Mouse (Mus musculus) embryonic facial prominence, embryonic 13.5 days (tissue): ENCODE measurements around the gene Gm21680. TPM values are rescaled to one million over a fixed set of nuclear protein-coding genes. Genes with fewer than 3 reads are reported as not detected.
A peak's percentile ranks its signal among the peaks of the same experiment; 100 is the strongest.
"Not testable (repeated sequence)": the region's sequence is repeated elsewhere in the genome, so short reads cannot be mapped to it uniquely, and the experiment has no call there.

Experiments used
- ATAC-seq: fragments of 200-750 bp; cut with Nextera tagmentation; 2 replicates; pipeline ENCODE4 v1.8.0; 2017; ENCODE audit warnings: low read depth; ENCODE audit not compliant: insufficient number of reproducible peaks, insufficient read depth, low FRiP score, low TSS enrichment
- H3K27ac ChIP-seq: fragments of 300-500 bp; sonication (generic); 2 replicates; pipeline ENCODE4 v1.5.1; 2015; ENCODE audit warnings: moderate library complexity, mild to moderate bottlenecking, inconsistent platforms
- H3K27me3 ChIP-seq: fragments of 300-500 bp; sonication (generic); 2 replicates; pipeline ENCODE4 v1.6.1; 2015; ENCODE audit warnings: mild to moderate bottlenecking, inconsistent platforms
- H3K36me3 ChIP-seq: fragments of 300-500 bp; sonication (generic); 2 replicates; pipeline ENCODE4 v1.6.1; 2015; ENCODE audit warnings: mild to moderate bottlenecking, inconsistent platforms
- H3K4me1 ChIP-seq: fragments of 300-500 bp; sonication (generic); 2 replicates; pipeline ENCODE4 v1.6.1; 2015; ENCODE audit warnings: inconsistent platforms
- H3K4me2 ChIP-seq: fragments of 300-500 bp; sonication (generic); 2 replicates; pipeline ENCODE4 v1.6.1; 2015; ENCODE audit warnings: moderate library complexity, mild to moderate bottlenecking, inconsistent platforms
- H3K4me3 ChIP-seq: fragments of 300-500 bp; sonication (generic); 2 replicates; pipeline ENCODE4 v1.5.1; 2015; ENCODE audit warnings: mild to moderate bottlenecking, inconsistent platforms
- H3K9ac ChIP-seq: fragments of 300-500 bp; sonication (generic); 2 replicates; pipeline ENCODE4 v1.6.1; 2015; ENCODE audit warnings: mild to moderate bottlenecking, inconsistent platforms
- H3K9me3 ChIP-seq: fragments of 300-500 bp; sonication (generic); 2 replicates; pipeline ENCODE4 v1.6.1; 2016; ENCODE audit warnings: inconsistent platforms
- WGBS: fragments of 180-500 bp; shearing (Covaris S2); methylation state at CpG from one replicate; pipeline ENCODE4 v1.1.7; 2015; ENCODE audit warnings: mixed read lengths; 5-methylcytosine and 5-hydroxymethylcytosine counted together
- polyA plus RNA-seq: library from polyadenylated mRNA; unstranded; fragments of >200 nt; fragmentation: Nextera tagmentation; extraction: Ambion mirVana; gene quantifications from 2 replicates; pipeline ENCODE4 v1.2.1, GENCODE M21; 2015

Gm21680 gene
- 0.07 and 0.29 TPM in 2 replicates for polyA plus RNA-seq

- not testable (repeated sequence) for H3K27me3 ChIP-seq, ATAC-seq, H3K9me3 ChIP-seq, H3K4me3 ChIP-seq, H3K27ac ChIP-seq, H3K36me3 ChIP-seq, H3K4me2 ChIP-seq, H3K9ac ChIP-seq, H3K4me1 ChIP-seq
- WGBS: no CpG with 5 or more reads among the region's 2 CpGs
Observed at GRCm38 (mm10) chr5:25972563-25972962, at the start of gene Gm21680. TSS of gene Gm21680 (minus strand) at chr5:25972663.

- H3K36me3 ChIP-seq, H3K9ac ChIP-seq, H3K4me3 ChIP-seq, ATAC-seq, H3K9me3 ChIP-seq, H3K4me1 ChIP-seq, H3K27ac ChIP-seq, H3K4me2 ChIP-seq: not testable (repeated sequence)
- WGBS: 72% methylated on average over 7 of the region's 7 CpGs
- peaks cover 13% of the 10 kb centered on the region for H3K27me3 ChIP-seq
Observed at GRCm38 (mm10) chr5:26007697-26008096, 35.2 kb upstream of the Gm21680 start.

GRCm38 (mm10) chr5:26006937-26007695 lies 34.7 kb upstream of the Gm21680 start:
- 19% methylated on average over 45 of the region's 45 CpGs for WGBS
- Histone ChIP-seq H3K27me3 (peaks cover 13% of the 10 kb centered on the region), H3K9ac (0 out of 2 replicates have a peak overlapping the region, but pooled peaks have one; percentile 1), H3K4me3 (peak overlapping the region; percentile 28), H3K4me2 (peak overlapping the region; percentile 55)
- H3K4me1 ChIP-seq, H3K36me3 ChIP-seq, H3K9me3 ChIP-seq, H3K27ac ChIP-seq: not testable (repeated sequence)
- peak; percentile 82 for ATAC-seq

GRCm38 (mm10) chr5:26004698-26005097 lies 32.2 kb upstream of the Gm21680 start, which contains the start of gene Gm1979:
TSS of gene Gm1979 (minus strand) at chr5:26004798.
- ATAC-seq, H3K4me3 ChIP-seq, H3K4me1 ChIP-seq, H3K36me3 ChIP-seq, H3K9ac ChIP-seq, H3K9me3 ChIP-seq, H3K27ac ChIP-seq, H3K4me2 ChIP-seq: not testable (repeated sequence)
- WGBS: 93% methylated on average over 1 of the region's 2 CpGs
- H3K27me3 ChIP-seq: peaks cover 13% of the 10 kb centered on the region

- not testable (repeated sequence) for H3K27ac ChIP-seq
Observed at GRCm38 (mm10) chr5:25988550-25988949, 16.1 kb upstream of the Gm21680 start, which contains the start of gene Gm21698. TSS of gene Gm21698 (minus strand) at chr5:25988650.

GRCm38 (mm10) chr5:25957050-25957449 lies 15.4 kb downstream of the Gm21680 start:
- Histone ChIP-seq H3K4me2 (peak overlapping the region; percentile 35), H3K27me3 (peaks cover 12% of the 10 kb centered on the region)
- ATAC-seq, H3K9me3 ChIP-seq, H3K4me1 ChIP-seq, H3K4me3 ChIP-seq, H3K9ac ChIP-seq, H3K36me3 ChIP-seq, H3K27ac ChIP-seq: not testable (repeated sequence)
- WGBS: 63% methylated on average over 17 of the region's 17 CpGs

More at GRCm38 (mm10) chr5:25988550-25988949, 16.1 kb upstream of the Gm21680 start, which contains the start of gene Gm21698:
- H3K9me3 ChIP-seq, H3K36me3 ChIP-seq, H3K4me3 ChIP-seq, ATAC-seq, H3K27me3 ChIP-seq, H3K4me2 ChIP-seq, H3K9ac ChIP-seq, H3K4me1 ChIP-seq: not testable (repeated sequence)
- WGBS: no CpG with 5 or more reads among the region's 3 CpGs

GRCm38 (mm10) chr5:25956611-25957010 lies 15.9 kb downstream of the Gm21680 start:
- H3K9ac ChIP-seq, H3K4me1 ChIP-seq, H3K27ac ChIP-seq, H3K4me3 ChIP-seq, H3K36me3 ChIP-seq, H3K9me3 ChIP-seq: not testable (repeated sequence)
- H3K27me3 ChIP-seq: peaks cover 12% of the 10 kb centered on the region
- peak overlapping the region; percentile 35 for H3K4me2 ChIP-seq
- ATAC-seq: peak; percentile 37; the same call in 1 of the 2 replicates
- 36% methylated on average over 32 of the region's 32 CpGs for WGBS

GRCm38 (mm10) chr5:25954317-25954716 lies 18.1 kb downstream of the Gm21680 start, which contains the start of gene Gm21671:
TSS of gene Gm21671 (minus strand) at chr5:25954417.
- WGBS: 77% methylated on average over 2 of the region's 2 CpGs
- H3K4me3 ChIP-seq, H3K36me3 ChIP-seq, H3K4me2 ChIP-seq, H3K27ac ChIP-seq, ATAC-seq, H3K9ac ChIP-seq, H3K9me3 ChIP-seq, H3K4me1 ChIP-seq: not testable (repeated sequence)
- peaks cover 12% of the 10 kb centered on the region for H3K27me3 ChIP-seq

GRCm38 (mm10) chr5:25945391-25945790 lies 27.1 kb downstream of the Gm21680 start:
- not testable (repeated sequence) for H3K4me1 ChIP-seq, H3K9ac ChIP-seq, H3K4me2 ChIP-seq, H3K4me3 ChIP-seq, H3K27ac ChIP-seq, H3K27me3 ChIP-seq, H3K36me3 ChIP-seq, ATAC-seq, H3K9me3 ChIP-seq
- 80% methylated on average over 2 of the region's 2 CpGs for WGBS

GRCm38 (mm10) chr5:25942281-25942680 lies 30.2 kb downstream of the Gm21680 start, which contains the start of gene Gm21663:
TSS of gene Gm21663 (minus strand) at chr5:25942381.
- H3K4me2 ChIP-seq, H3K36me3 ChIP-seq, H3K27ac ChIP-seq, H3K4me3 ChIP-seq, ATAC-seq, H3K27me3 ChIP-seq, H3K4me1 ChIP-seq, H3K9me3 ChIP-seq, H3K9ac ChIP-seq: not testable (repeated sequence)
- WGBS: 57% methylated on average over 2 of the region's 2 CpGs
